Mouse (Mus musculus) ES-Bruce4 (cell line): ENCODE results near the gene Spock1.

Experiments
- CTCF ChIP-seq: IDR thresholded peaks from one replicate; pipeline ENCODE4 v1.8.1; 2011; ENCODE audit warnings: low read depth, low read length
- EP300 ChIP-seq: IDR thresholded peaks from 2 replicates; pipeline ENCODE4 v1.6.1; 2011; ENCODE audit warnings: low read depth, low read length; ENCODE audit not compliant: insufficient read depth
- POLR2A ChIP-seq: IDR thresholded peaks from one replicate; pipeline ENCODE4 v1.8.1; 2011; ENCODE audit warnings: low read length; ENCODE audit not compliant: insufficient read depth

- TF ChIP-seq POLR2A (no peak), CTCF (no peak), EP300 (no peak)
Observed at GRCm38 (mm10) chr13:57841141-57841848, 66.8 kb downstream of the Spock1 start.
